Mouse (Mus musculus) bone marrow macrophage, adult 2 months (primary cell): Measurements from ENCODE around the gene Traip. TPM values are rescaled to one million over a fixed set of nuclear protein-coding genes. Genes with fewer than 3 reads are reported as not detected.

ENCODE experiments used
- H3K27ac ChIP-seq: 2 replicates; pipeline ENCODE4 v1.5.1; 2012; ENCODE audit warnings: low read depth, low read length; ENCODE audit not compliant: insufficient read depth
- H3K4me1 ChIP-seq: 2 replicates; pipeline ENCODE4 v1.6.1; 2012; ENCODE audit warnings: low read length; ENCODE audit not compliant: control insufficient read depth, insufficient read depth
- H3K4me3 ChIP-seq: 2 replicates; pipeline ENCODE4 v1.5.1; 2012; ENCODE audit warnings: mild to moderate bottlenecking, low read length, moderate library complexity; ENCODE audit not compliant: insufficient read depth
- CTCF ChIP-seq: IDR thresholded peaks from 2 replicates; pipeline ENCODE4 v1.5.1; 2012; ENCODE audit warnings: low read depth, mild to moderate bottlenecking, low read length, moderate library complexity
- POLR2A ChIP-seq: IDR thresholded peaks from 2 replicates; pipeline ENCODE4 v1.6.1; 2012; ENCODE audit warnings: mild to moderate bottlenecking, low read depth, low read length, borderline replicate concordance
- polyA plus RNA-seq: library from polyadenylated mRNA; stranded (reverse); fragments of >200 nt; gene quantifications from 2 replicates; pipeline ENCODE4 v1.2.4, GENCODE M21; 2012; ENCODE audit not compliant: missing spikeins, insufficient read depth, insufficient read length

Gene Traip
- polyA plus RNA-seq, 1 experiment = 5.0 TPM

DNA sequence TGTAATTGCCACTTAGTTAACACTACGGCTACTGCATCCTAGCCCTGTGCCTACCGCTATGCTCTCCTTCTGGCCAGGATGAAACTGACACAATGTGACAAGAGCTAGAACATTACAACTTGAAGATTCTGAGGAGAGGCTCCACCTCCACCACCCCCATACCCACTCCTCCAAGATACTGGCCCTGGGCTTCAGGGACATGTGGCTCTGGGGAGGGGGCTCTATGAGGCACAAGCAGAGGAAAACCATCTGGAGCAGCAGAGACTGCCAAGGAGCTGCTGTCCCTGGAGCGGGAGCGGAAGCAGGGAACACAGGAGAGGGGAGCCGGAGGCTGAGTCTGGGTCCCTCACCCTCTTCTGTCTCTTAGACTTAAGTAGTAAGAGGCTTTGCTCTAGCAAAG lies 22.2 kb upstream of the Traip start:
- no peak overlapping the region for H3K27ac ChIP-seq
- H3K4me1 ChIP-seq = peaks cover 18% of the 10 kb centered on the region
- TF ChIP-seq POLR2A (no peak), CTCF (no peak)
- no peak overlapping the region for H3K4me3 ChIP-seq

DNA sequence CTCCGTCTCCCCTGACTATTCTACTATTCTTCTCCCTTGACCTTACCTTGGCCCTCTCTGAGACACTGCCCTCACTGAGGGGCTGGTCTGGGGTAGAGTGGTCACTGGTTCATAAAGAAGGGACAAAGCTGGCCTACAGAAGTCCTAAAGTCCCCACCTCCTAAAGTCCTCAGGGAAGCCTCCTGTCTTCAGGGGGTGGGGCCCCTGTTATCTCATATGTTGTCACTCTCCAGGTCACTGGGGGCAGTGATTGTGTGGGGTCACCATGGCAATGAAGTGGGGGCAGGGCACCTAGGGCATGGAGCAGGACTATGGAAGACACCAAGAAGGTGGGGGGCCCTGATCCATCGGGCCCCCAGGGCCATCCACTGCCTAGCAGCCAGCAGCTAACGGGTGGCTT lies 21.8 kb upstream of the Traip start, which contains the start of gene Actl11:
Gene Actl11 (plus strand): TSS at position 301 of the 400 bp plus-strand sequence.
- Histone ChIP-seq H3K27ac (no peak within 1 kb of the TSS), H3K4me1 (peaks cover 14% of the 10 kb centered on the region), H3K4me3 (no peak within 1 kb of the TSS)
- TF ChIP-seq POLR2A (no peak), CTCF (no peak)

DNA sequence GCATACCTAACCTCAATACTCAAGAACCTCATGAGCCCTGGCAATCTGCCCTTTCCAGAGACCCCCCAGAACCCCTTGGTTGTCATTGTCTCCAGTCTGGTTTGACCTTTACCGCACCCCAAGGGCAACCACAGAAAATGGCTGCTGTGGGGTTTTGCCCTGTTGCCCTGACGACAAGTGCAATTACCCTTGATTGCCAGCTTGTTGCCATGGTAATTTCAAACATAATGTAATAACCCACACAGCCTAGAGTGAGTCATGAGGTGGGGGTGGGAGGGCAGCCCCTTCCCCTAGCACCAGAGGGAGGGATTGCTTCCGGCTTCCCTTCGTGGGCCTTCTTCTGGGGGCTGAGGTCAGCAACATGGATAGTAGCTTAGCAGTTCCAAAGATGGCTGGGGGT lies 17.7 kb upstream of the Traip start:
- Histone ChIP-seq H3K4me3 (no peak overlapping the region), H3K27ac (no peak overlapping the region), H3K4me1 (no peaks in the 10 kb centered on the region)
- no peak for TF ChIP-seq CTCF
- TF ChIP-seq POLR2A = no peak

DNA sequence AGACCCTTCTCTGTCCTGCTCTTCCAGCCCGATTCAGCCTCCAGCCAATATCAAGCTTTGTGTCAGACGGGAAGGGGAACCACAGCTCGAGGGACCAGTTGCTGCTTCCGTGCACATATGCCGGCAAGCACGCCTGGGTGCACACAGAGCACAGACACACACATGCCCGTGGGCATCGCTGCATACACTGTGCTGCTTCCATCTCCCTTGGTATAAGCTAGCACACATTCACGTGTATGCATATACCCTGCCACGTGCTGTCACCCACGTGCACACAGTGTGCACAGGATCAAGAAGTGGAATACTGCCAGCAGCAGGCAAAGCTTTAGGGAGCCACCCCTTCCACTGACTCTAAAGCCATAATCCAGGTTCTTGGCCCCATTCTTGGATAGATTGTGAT lies 15.8 kb upstream of the Traip start:
- Histone ChIP-seq H3K27ac (no peak overlapping the region), H3K4me3 (no peak overlapping the region), H3K4me1 (no peaks in the 10 kb centered on the region)
- TF ChIP-seq CTCF (no peak), POLR2A (no peak)

DNA sequence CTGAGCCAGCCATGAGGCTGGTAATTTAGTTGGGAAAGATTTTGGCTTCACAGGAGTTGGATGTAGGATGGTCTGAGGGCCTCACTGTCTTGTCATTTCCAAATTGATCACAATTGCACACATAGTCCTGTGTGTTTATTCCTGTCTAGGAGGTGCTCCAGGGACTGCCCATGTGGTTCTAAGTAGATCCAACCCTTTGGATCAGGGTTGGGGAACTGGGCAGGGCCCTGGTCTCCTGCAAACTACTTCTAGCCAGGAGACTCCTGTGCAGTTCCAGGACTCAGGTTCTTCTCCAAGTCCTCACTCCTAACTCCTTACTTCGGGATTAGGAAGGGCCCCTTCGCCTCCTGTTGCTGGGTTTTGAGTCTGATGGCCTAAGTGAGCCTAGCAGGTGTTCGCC lies 14.6 kb upstream of the Traip start, which contains the start of gene Camkv:
Gene Camkv (plus strand): TSS at position 301 of the 400 bp plus-strand sequence.
- TF ChIP-seq CTCF (no peak), POLR2A (no peak)
- Histone ChIP-seq H3K4me3 (0 out of 2 replicates have a peak within 1 kb of the TSS, but pooled peaks have one; percentile 4), H3K27ac (no peak within 1 kb of the TSS), H3K4me1 (no peaks in the 10 kb centered on the region)

DNA sequence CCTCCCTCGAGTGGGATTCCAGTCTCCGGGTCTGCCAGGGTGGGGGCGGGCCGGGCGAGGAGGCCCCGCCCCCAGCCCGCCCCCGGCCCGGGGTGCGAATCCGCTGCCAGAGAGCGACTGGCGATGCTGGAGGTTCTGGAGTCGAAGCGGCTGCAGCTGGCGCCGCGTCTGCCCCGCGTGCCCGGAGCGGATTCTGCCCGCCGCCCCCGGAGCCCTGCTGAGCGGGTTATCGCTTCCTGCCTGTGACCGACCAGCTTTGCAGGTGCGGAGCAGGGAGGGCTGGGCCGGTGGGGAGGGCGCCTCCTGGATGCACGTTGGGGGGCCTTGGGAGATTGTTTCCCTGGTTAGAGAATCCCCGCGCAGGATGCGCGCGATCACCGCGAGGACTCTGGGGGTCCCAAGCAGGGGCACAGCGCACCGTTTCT lies 14.1 kb upstream of the Traip start:
- TF ChIP-seq CTCF (no peak), POLR2A (no peak)
- no peak overlapping the region for H3K27ac ChIP-seq
- 0 out of 2 replicates have a peak overlapping the region, but pooled peaks have one; percentile 4 for H3K4me3 ChIP-seq
- H3K4me1 ChIP-seq = no peaks in the 10 kb centered on the region

DNA sequence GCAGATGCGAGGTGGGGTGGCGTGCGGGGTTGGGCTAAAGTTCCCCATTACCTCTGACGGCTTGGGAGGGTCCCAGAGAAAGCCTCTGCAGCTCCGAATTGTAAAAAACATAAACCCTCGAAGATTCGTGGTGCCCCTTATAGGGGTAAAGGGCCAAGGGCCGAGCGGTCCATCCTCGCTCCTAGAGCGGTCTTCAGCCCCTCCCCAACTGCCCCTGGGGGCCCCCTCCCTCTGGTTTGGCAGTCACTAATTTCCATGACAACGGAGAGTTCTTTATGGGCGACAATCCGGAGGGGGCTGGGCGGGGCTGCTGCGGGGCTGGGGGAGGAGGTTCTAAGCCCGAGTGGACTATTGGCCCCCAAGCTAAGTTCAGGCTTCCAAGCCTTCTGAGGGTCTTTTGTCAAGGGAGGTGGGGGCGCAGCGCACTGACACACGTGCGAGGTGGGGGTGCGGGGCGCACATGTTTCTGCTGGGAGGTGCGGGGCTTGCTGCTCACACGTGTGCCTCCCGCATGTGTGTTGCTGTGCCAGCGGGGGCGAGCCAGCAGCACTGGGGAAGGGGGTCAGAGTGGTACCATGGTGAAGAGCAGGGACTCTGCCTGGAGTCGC lies 13.6 kb upstream of the Traip start:
- Histone ChIP-seq H3K4me1 (no peaks in the 10 kb centered on the region), H3K4me3 (0 out of 2 replicates have a peak overlapping the region, but pooled peaks have one; percentile 4), H3K27ac (no peak overlapping the region)
- TF ChIP-seq CTCF (no peak), POLR2A (no peak)

DNA sequence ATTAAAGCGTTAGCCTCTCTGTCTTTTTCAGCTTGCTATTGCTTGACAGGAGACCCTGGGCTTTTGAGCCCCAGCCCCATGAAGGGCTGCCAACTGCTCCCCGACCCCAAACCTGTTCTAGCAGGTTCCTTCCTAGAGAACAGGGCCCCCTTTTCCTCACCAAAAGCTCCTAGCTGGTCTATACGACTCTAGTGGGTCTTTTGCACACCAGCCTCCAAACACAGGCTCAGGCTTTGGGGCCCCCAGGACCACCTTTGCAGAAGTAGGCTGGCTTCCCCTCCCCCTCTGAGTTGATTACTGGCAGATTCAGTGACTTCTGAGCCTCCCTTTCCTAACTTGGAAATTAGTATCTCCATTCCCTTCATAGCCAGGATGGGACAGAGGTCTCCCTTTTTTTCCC lies 13.1 kb upstream of the Traip start:
- H3K27ac ChIP-seq = no peak overlapping the region
- H3K4me1 ChIP-seq = no peaks in the 10 kb centered on the region
- H3K4me3 ChIP-seq = no peak overlapping the region
- TF ChIP-seq CTCF (no peak), POLR2A (no peak)

DNA sequence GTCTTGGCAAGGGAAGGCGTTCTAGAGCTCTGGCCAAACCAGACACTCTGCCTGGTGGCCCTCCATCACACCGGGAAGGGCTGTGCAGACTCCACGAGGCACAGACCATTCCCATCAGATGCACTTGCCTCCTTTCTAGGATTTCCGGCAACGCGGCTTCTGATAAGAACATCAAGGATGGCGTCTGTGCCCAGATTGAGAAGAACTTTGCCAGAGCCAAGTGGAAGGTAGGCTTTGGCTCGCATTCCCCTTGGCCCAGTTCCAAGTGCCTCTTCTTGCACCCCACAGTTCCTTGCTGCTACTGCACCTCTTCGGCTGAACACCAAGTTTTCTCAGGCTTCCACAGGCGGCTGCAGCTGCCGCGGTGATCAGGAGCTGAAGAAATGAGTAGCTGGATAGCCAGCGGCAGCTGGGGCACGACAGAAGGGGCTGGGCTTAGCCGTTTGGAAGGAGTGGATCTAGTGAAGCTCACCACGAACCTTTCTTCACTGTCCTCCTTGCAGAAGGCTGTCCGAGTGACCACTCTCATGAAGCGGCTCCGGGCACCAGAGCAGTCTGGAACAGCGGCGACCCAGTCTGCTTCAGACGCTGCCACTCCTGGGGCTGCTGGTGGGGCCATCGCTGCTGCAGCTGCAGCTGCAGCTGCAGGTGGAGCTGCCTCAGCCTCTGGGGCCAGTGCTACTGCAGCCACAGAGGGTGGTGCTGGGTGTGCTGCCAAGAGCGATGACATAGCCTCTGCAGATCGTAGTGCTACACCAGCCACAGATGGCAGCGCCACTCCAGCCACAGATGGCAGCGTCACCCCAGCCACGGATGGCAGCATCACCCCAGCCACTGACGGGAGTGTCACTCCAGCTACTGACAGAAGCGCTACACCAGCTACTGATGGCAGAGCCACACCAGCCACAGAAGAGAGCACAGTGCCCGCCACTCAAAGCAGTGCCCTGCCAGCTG lies 2.4 kb upstream of the Traip start:
- H3K27ac ChIP-seq = no peak overlapping the region
- no peak overlapping the region for H3K4me3 ChIP-seq
- H3K4me1 ChIP-seq = peaks cover 5% of the 10 kb centered on the region
- TF ChIP-seq POLR2A (no peak), CTCF (no peak)
